Mouse (Mus musculus): ENCODE data around the gene Poll.

DNA sequence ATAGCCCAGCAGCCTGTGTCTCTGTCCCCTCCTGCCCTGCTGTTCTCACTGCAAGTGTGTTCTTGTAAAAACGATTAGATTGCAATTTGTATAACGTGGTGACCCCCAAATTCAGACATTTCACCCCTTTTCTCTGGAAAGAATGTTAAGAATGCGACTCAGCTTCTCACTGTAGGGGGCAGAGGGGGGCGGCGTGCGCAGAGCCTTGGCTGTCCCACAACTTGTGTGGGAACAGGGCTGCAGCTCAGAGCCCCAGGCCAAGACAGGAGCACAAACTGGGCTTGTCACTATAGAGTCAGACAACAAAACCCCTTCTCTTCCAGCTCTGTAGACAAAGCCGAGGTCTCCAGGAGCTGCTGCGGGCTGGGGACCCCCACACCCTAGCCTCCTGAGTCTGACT is 21.8 kb upstream of the Poll start:
- TF ChIP-seq CTCF (IDR thresholded peaks at IDR 0.05) (no peak), EP300 (IDR thresholded peaks at IDR 0.05) (no peak)
